Mouse (Mus musculus) 3134 (cell line): ENCODE results near the gene Vcam1.
A peak's percentile ranks its signal among the peaks of the same experiment; 100 is the strongest.

Experiments
- DNase-seq: peaks from one replicate; pipeline ENCODE4 v3.0.0-alpha.2; 2011; ENCODE audit warnings: low spot score; ENCODE audit not compliant: insufficient read length; ENCODE audit errors: extremely low read depth

Gene Vcam1

GRCm38 (mm10) chr3:116127281-116127680, 2.2 kb downstream of the Vcam1 start:
- DNase-seq, result no peak

- no peak for DNase-seq
Observed at GRCm38 (mm10) chr3:116126508-116127190, 2.8 kb downstream of the Vcam1 start.

- no peak for DNase-seq
Observed at GRCm38 (mm10) chr3:116126070-116126469, 3.4 kb downstream of the Vcam1 start.

- no peak for DNase-seq
Observed at GRCm38 (mm10) chr3:116123827-116124226, 5.7 kb downstream of the Vcam1 start.

- DNase-seq, result no peak
Observed at GRCm38 (mm10) chr3:116122696-116123095, 6.8 kb downstream of the Vcam1 start.

GRCm38 (mm10) chr3:116121026-116121425, 8.5 kb downstream of the Vcam1 start:
- DNase-seq, result no peak

GRCm38 (mm10) chr3:116120391-116120790, 9.1 kb downstream of the Vcam1 start:
- no peak for DNase-seq

- DNase-seq, result no peak
Observed at GRCm38 (mm10) chr3:116119162-116119561, 10.3 kb downstream of the Vcam1 start.

- no peak for DNase-seq
Observed at GRCm38 (mm10) chr3:116117046-116117445, 12.4 kb downstream of the Vcam1 start.

GRCm38 (mm10) chr3:116114249-116115188, 15.0 kb downstream of the Vcam1 start:
- peak; percentile 73 for DNase-seq

GRCm38 (mm10) chr3:116113443-116114241, 15.8 kb downstream of the Vcam1 start:
- DNase-seq, result peak; percentile 64

GRCm38 (mm10) chr3:116112816-116113405, 16.6 kb downstream of the Vcam1 start:
- no peak for DNase-seq

GRCm38 (mm10) chr3:116105713-116106112, 23.8 kb downstream of the Vcam1 start:
- DNase-seq, result no peak

- DNase-seq, result no peak
Observed at GRCm38 (mm10) chr3:116104866-116105647, 24.4 kb downstream of the Vcam1 start.

- DNase-seq, result no peak
Observed at GRCm38 (mm10) chr3:116104270-116104669, 25.2 kb downstream of the Vcam1 start.

- no peak for DNase-seq
Observed at GRCm38 (mm10) chr3:116100850-116101249, 28.6 kb downstream of the Vcam1 start.

GRCm38 (mm10) chr3:116095934-116096333, 33.6 kb downstream of the Vcam1 start:
- DNase-seq, result no peak

GRCm38 (mm10) chr3:116095312-116095711, 34.2 kb downstream of the Vcam1 start:
- DNase-seq, result no peak

- no peak for DNase-seq
Observed at GRCm38 (mm10) chr3:116094886-116095285, 34.6 kb downstream of the Vcam1 start.

GRCm38 (mm10) chr3:116094288-116094687, 35.2 kb downstream of the Vcam1 start:
- no peak for DNase-seq
